Mouse (Mus musculus): ENCODE measurements at regions not wholly inside any gene's neighbourhood (a gene's known extent, or its start where the extent isn't known, plus 50 kb on each side); places are given as distances from the start of the nearest gene placed in this dataset.
A peak's percentile ranks its signal among the peaks of the same experiment; 100 is the strongest.

- H3K27ac ChIP-seq = no peak overlapping the region
- TF ChIP-seq CTCF (IDR thresholded peaks at IDR 0.05; ENCODE audit: low read depth) = no peak
- H3K36me3 ChIP-seq (ENCODE audit: insufficient read depth, low read length) = no peaks in the 10 kb centered on the region
- no peaks in the 10 kb centered on the region for H3K9me3 ChIP-seq (replicated peaks; ENCODE audit: low read length)
- no peak overlapping the region for H3K4me2 ChIP-seq (ENCODE audit: low read length)
- WGBS = 77% methylated on average over 3 of the region's 3 CpGs
- H3K4me1 ChIP-seq (replicated peaks; ENCODE audit: insufficient read depth, low read length) = no peaks in the 10 kb centered on the region
- ATAC-seq (replicated peaks; ENCODE audit: low FRiP score, low read depth) = no peak
- no peak overlapping the region for H3K4me3 ChIP-seq (replicated peaks; ENCODE audit: low read depth, low read length)
- no peaks in the 10 kb centered on the region for H3K27me3 ChIP-seq (ENCODE audit: insufficient read depth, low read length)
- DNase-seq (ENCODE audit: low spot score) = no peak
- no peak overlapping the region for H3K9ac ChIP-seq (ENCODE audit: low read depth, low read length)
These were observed 243.7 kb upstream of the Cpeb2 start for GRCm38 (mm10) chr5:42989287-42989686.

- ATAC-seq (replicated peaks; ENCODE audit: low FRiP score, low read depth) = no peak
- Histone ChIP-seq H3K27me3 (ENCODE audit: insufficient read depth, low read length) (no peaks in the 10 kb centered on the region), H3K4me1 (replicated peaks; ENCODE audit: insufficient read depth, low read length) (no peaks in the 10 kb centered on the region), H3K36me3 (ENCODE audit: insufficient read depth, low read length) (no peaks in the 10 kb centered on the region), H3K27ac (no peak overlapping the region), H3K4me2 (ENCODE audit: low read length) (no peak overlapping the region), H3K4me3 (replicated peaks; ENCODE audit: low read depth, low read length) (no peak overlapping the region), H3K9me3 (replicated peaks; ENCODE audit: low read length) (no peaks in the 10 kb centered on the region), H3K9ac (ENCODE audit: low read depth, low read length) (no peak overlapping the region)
- DNase-seq (ENCODE audit: low spot score) = no peak
- TF ChIP-seq CTCF (IDR thresholded peaks at IDR 0.05; ENCODE audit: low read depth) = no peak
- WGBS = 73% methylated on average over 7 of the region's 7 CpGs
These were observed 208.9 kb upstream of the Cpeb2 start for GRCm38 (mm10) chr5:43024006-43024593.

- Histone ChIP-seq H3K27ac (no peak overlapping the region), H3K4me1 (replicated peaks; ENCODE audit: insufficient read depth, low read length) (no peaks in the 10 kb centered on the region), H3K9ac (ENCODE audit: low read depth, low read length) (no peak overlapping the region), H3K27me3 (ENCODE audit: insufficient read depth, low read length) (no peaks in the 10 kb centered on the region), H3K36me3 (ENCODE audit: insufficient read depth, low read length) (no peaks in the 10 kb centered on the region), H3K9me3 (replicated peaks; ENCODE audit: low read length) (no peaks in the 10 kb centered on the region), H3K4me2 (ENCODE audit: low read length) (no peak overlapping the region), H3K4me3 (replicated peaks; ENCODE audit: low read depth, low read length) (no peak overlapping the region)
- TF ChIP-seq CTCF (IDR thresholded peaks at IDR 0.05; ENCODE audit: low read depth) = no peak
- DNase-seq (ENCODE audit: low spot score) = no peak
- ATAC-seq (replicated peaks; ENCODE audit: low FRiP score, low read depth) = no peak
- WGBS = 85% methylated on average over 3 of the region's 3 CpGs
These were observed 201.7 kb upstream of the Cpeb2 start for GRCm38 (mm10) chr5:43031285-43031684.

- Histone ChIP-seq H3K9me3 (replicated peaks; ENCODE audit: low read length) (no peaks in the 10 kb centered on the region), H3K27me3 (ENCODE audit: insufficient read depth, low read length) (no peaks in the 10 kb centered on the region), H3K27ac (no peak overlapping the region), H3K9ac (ENCODE audit: low read depth, low read length) (no peak overlapping the region), H3K36me3 (ENCODE audit: insufficient read depth, low read length) (no peaks in the 10 kb centered on the region), H3K4me2 (ENCODE audit: low read length) (no peak overlapping the region), H3K4me1 (replicated peaks; ENCODE audit: insufficient read depth, low read length) (no peaks in the 10 kb centered on the region), H3K4me3 (replicated peaks; ENCODE audit: low read depth, low read length) (no peak overlapping the region)
- DNase-seq (ENCODE audit: low spot score) = no peak
- WGBS = 64% methylated on average over 5 of the region's 5 CpGs
- peak; percentile 66 for ATAC-seq (replicated peaks; ENCODE audit: low FRiP score, low read depth)
- TF ChIP-seq CTCF (IDR thresholded peaks at IDR 0.05; ENCODE audit: low read depth) = no peak
These were observed 201.1 kb upstream of the Cpeb2 start for GRCm38 (mm10) chr5:43031916-43032315.

- ATAC-seq (replicated peaks; ENCODE audit: low FRiP score, low read depth) (no peak), DNase-seq (ENCODE audit: low spot score) (no peak)
- whole genome bisulfite sequencing = 72% methylated on average over 1 of the region's 1 CpGs
- Histone ChIP-seq H3K4me1 (replicated peaks; ENCODE audit: insufficient read depth, low read length) (no peaks in the 10 kb centered on the region), H3K27me3 (ENCODE audit: insufficient read depth, low read length) (no peaks in the 10 kb centered on the region), H3K27ac (no peak overlapping the region), H3K4me2 (ENCODE audit: low read length) (no peak overlapping the region), H3K9ac (ENCODE audit: low read depth, low read length) (no peak overlapping the region), H3K36me3 (ENCODE audit: insufficient read depth, low read length) (no peaks in the 10 kb centered on the region), H3K4me3 (replicated peaks; ENCODE audit: low read depth, low read length) (no peak overlapping the region), H3K9me3 (replicated peaks; ENCODE audit: low read length) (no peaks in the 10 kb centered on the region)
- no peak for TF ChIP-seq CTCF (IDR thresholded peaks at IDR 0.05; ENCODE audit: low read depth)
These were observed 198.5 kb upstream of the Cpeb2 start for GRCm38 (mm10) chr5:43034421-43034820.

- H3K27me3 ChIP-seq (ENCODE audit: insufficient read depth, low read length) = no peaks in the 10 kb centered on the region
- H3K4me1 ChIP-seq (replicated peaks; ENCODE audit: insufficient read depth, low read length) = no peaks in the 10 kb centered on the region
- H3K36me3 ChIP-seq (ENCODE audit: insufficient read depth, low read length) = no peaks in the 10 kb centered on the region
- no peak overlapping the region for H3K4me2 ChIP-seq (ENCODE audit: low read length)
- no peak for TF ChIP-seq CTCF (IDR thresholded peaks at IDR 0.05; ENCODE audit: low read depth)
- ATAC-seq (replicated peaks; ENCODE audit: low FRiP score, low read depth) = no peak
- no peak overlapping the region for H3K9ac ChIP-seq (ENCODE audit: low read depth, low read length)
- H3K4me3 ChIP-seq (replicated peaks; ENCODE audit: low read depth, low read length) = no peak overlapping the region
- 45% methylated on average over 3 of the region's 3 CpGs for WGBS
- no peak overlapping the region for H3K27ac ChIP-seq
- DNase-seq (ENCODE audit: low spot score) = no peak
- H3K9me3 ChIP-seq (replicated peaks; ENCODE audit: low read length) = no peaks in the 10 kb centered on the region
These were observed 195.4 kb upstream of the Cpeb2 start for GRCm38 (mm10) chr5:43037592-43037991.

GRCm38 (mm10) chr5:43039525-43039924 is 193.4 kb upstream of the Cpeb2 start:
- WGBS = 92% methylated on average over 3 of the region's 3 CpGs
- no peaks in the 10 kb centered on the region for H3K27me3 ChIP-seq (ENCODE audit: insufficient read depth, low read length)
- DNase-seq (ENCODE audit: low spot score) (no peak), ATAC-seq (replicated peaks; ENCODE audit: low FRiP score, low read depth) (no peak)
- no peak for TF ChIP-seq CTCF (IDR thresholded peaks at IDR 0.05; ENCODE audit: low read depth)
- H3K4me2 ChIP-seq (ENCODE audit: low read length) = no peak overlapping the region
- H3K4me3 ChIP-seq (replicated peaks; ENCODE audit: low read depth, low read length) = no peak overlapping the region
- H3K27ac ChIP-seq = no peak overlapping the region
- H3K9ac ChIP-seq (ENCODE audit: low read depth, low read length) = no peak overlapping the region
- H3K4me1 ChIP-seq (replicated peaks; ENCODE audit: insufficient read depth, low read length) = no peaks in the 10 kb centered on the region
- no peaks in the 10 kb centered on the region for H3K36me3 ChIP-seq (ENCODE audit: insufficient read depth, low read length)
- H3K9me3 ChIP-seq (replicated peaks; ENCODE audit: low read length) = no peaks in the 10 kb centered on the region

Measured in kidney, postnatal 0 days (tissue).